Mouse (Mus musculus) granulocyte monocyte progenitor cell, adult 5-6 weeks (primary cell): Measurements from ENCODE around the gene Thsd1. TPM values are rescaled to one million over a fixed set of nuclear protein-coding genes. Genes with fewer than 3 reads are reported as not detected.
A peak's percentile ranks its signal among the peaks of the same experiment; 100 is the strongest.

ENCODE experiments used
- ATAC-seq: replicated peaks from 2 replicates; pipeline ENCODE4 v1.8.0; 2016; ENCODE audit warnings: mild to moderate bottlenecking, moderate TSS enrichment, inconsistent platforms; ENCODE audit not compliant: poor library complexity, severe bottlenecking
- total RNA-seq, 2 experiments: library from RNA; stranded (forward) in 1 of 2; stranded (reverse) in 1 of 2; fragments of 200-712, 200-1000 nt in 1 of 2; fragments of >200 nt in 1 of 2; fragmentation: Nextera tagmentation in 1 of 2; gene quantifications; 2 replicates each; pipeline ENCODE4 v1.2.3; 2014 to 2017

The Thsd1 gene
- total RNA-seq (2014; fragmentation: Nextera tagmentation) (1.1 and 1.8 TPM in 2 replicates), total RNA-seq (2017) (0.86 and 1.3 TPM in 2 replicates)

- peak; percentile 85 for ATAC-seq
Observed at GRCm38 (mm10) chr8:22227061-22227877, at the start of gene Thsd1. Gene Thsd1 (plus strand): TSS chr8:22227313.

GRCm38 (mm10) chr8:22184884-22185283, 42.2 kb upstream of the Thsd1 start:
- ATAC-seq, result peak; percentile 57

GRCm38 (mm10) chr8:22185431-22186397, 41.4 kb upstream of the Thsd1 start, which contains the start of gene Ckap2:
Gene Ckap2 (minus strand): TSS chr8:22185819.
- peak; percentile 93 for ATAC-seq

- peak; percentile 91 for ATAC-seq
Observed at GRCm38 (mm10) chr8:22192660-22193431, 34.3 kb upstream of the Thsd1 start, which contains the start of gene Vps36. Gene Vps36 (plus strand): TSS chr8:22192809.

- ATAC-seq, result peak; percentile 37; the same call in 1 of the 2 replicates
Observed at GRCm38 (mm10) chr8:22193432-22194010, 33.6 kb upstream of the Thsd1 start.

GRCm38 (mm10) chr8:22197914-22198313, 29.2 kb upstream of the Thsd1 start:
- no peak for ATAC-seq

- ATAC-seq, result no peak; the same call in 1 of the 2 replicates
Observed at GRCm38 (mm10) chr8:22199481-22199880, 27.6 kb upstream of the Thsd1 start.

- ATAC-seq, result peak; percentile 81
Observed at GRCm38 (mm10) chr8:22207535-22207934, 19.6 kb upstream of the Thsd1 start.

GRCm38 (mm10) chr8:22209012-22209411, 18.1 kb upstream of the Thsd1 start:
- ATAC-seq, result no peak

GRCm38 (mm10) chr8:22214826-22215225, 12.3 kb upstream of the Thsd1 start:
- no peak for ATAC-seq

- ATAC-seq, result no peak
Observed at GRCm38 (mm10) chr8:22226361-22226760, 752 bp upstream of the Thsd1 start.

- peak; percentile 60 for ATAC-seq
Observed at GRCm38 (mm10) chr8:22228621-22229020, 1.5 kb downstream of the Thsd1 start.

- ATAC-seq, result no peak
Observed at GRCm38 (mm10) chr8:22242986-22243385, 15.9 kb downstream of the Thsd1 start.

- ATAC-seq, result no peak
Observed at GRCm38 (mm10) chr8:22245663-22246062, 18.6 kb downstream of the Thsd1 start.

GRCm38 (mm10) chr8:22247956-22248355, 20.8 kb downstream of the Thsd1 start:
- ATAC-seq, result no peak

GRCm38 (mm10) chr8:22249080-22249479, 22.0 kb downstream of the Thsd1 start:
- peak; percentile 94 for ATAC-seq

GRCm38 (mm10) chr8:22258946-22259450, 31.9 kb downstream of the Thsd1 start:
- no peak for ATAC-seq

- ATAC-seq, result no peak
Observed at GRCm38 (mm10) chr8:22259531-22259930, 32.4 kb downstream of the Thsd1 start.

- peak; percentile 54 for ATAC-seq
Observed at GRCm38 (mm10) chr8:22260091-22260722, 33.1 kb downstream of the Thsd1 start.
